Mouse (Mus musculus) cerebellum, adult (tissue): ENCODE results near the gene Gcc1.

Experiments used
- ATAC-seq: cut with Nextera tagmentation; 2 replicates; pipeline ENCODE4 v1.9.2; 2017; ENCODE audit warnings: mild to moderate bottlenecking, moderate library complexity, mixed read lengths; ENCODE audit not compliant: insufficient number of reproducible peaks, low FRiP score, low TSS enrichment

Gcc1 gene

GRCm38 (mm10) chr6:28423313-28423712, 4.9 kb downstream of the Gcc1 start, which contains the start of gene Arf5:
Gene Arf5 (plus strand): TSS chr6:28423560.
- peak; percentile 24; the same call in 1 of the 2 replicates for ATAC-seq

GRCm38 (mm10) chr6:28422651-28423290, 5.4 kb downstream of the Gcc1 start:
- ATAC-seq, result no peak

- peak; percentile 81 for ATAC-seq
These were observed 6.7 kb downstream of the Gcc1 start for GRCm38 (mm10) chr6:28421469-28422000.

GRCm38 (mm10) chr6:28420865-28421264, 7.3 kb downstream of the Gcc1 start:
- ATAC-seq, result no peak

GRCm38 (mm10) chr6:28420361-28420760, 7.8 kb downstream of the Gcc1 start:
- ATAC-seq, result no peak

- ATAC-seq, result no peak
These were observed 8.5 kb downstream of the Gcc1 start for GRCm38 (mm10) chr6:28419673-28420072.

- peak; percentile 21; the same call in 1 of the 2 replicates for ATAC-seq
These were observed 9.7 kb downstream of the Gcc1 start for GRCm38 (mm10) chr6:28418449-28418848.

GRCm38 (mm10) chr6:28416981-28417380, 11.2 kb downstream of the Gcc1 start:
- no peak for ATAC-seq

GRCm38 (mm10) chr6:28411236-28411635, 17.0 kb downstream of the Gcc1 start:
- ATAC-seq, result no peak

GRCm38 (mm10) chr6:28410053-28410452, 18.1 kb downstream of the Gcc1 start:
- ATAC-seq, result no peak

- ATAC-seq, result no peak
These were observed 28.4 kb downstream of the Gcc1 start for GRCm38 (mm10) chr6:28399791-28400190.

- ATAC-seq, result no peak
These were observed 29.5 kb downstream of the Gcc1 start for GRCm38 (mm10) chr6:28398726-28399125.

- no peak for ATAC-seq
These were observed 30.4 kb downstream of the Gcc1 start, which contains the start of gene Zfp800 for GRCm38 (mm10) chr6:28397681-28398203. Gene Zfp800 (minus strand): TSS chr6:28398005.

GRCm38 (mm10) chr6:28396853-28397457, 31.2 kb downstream of the Gcc1 start:
- ATAC-seq, result no peak

GRCm38 (mm10) chr6:28396051-28396852, 31.9 kb downstream of the Gcc1 start:
- ATAC-seq, result no peak

GRCm38 (mm10) chr6:28389038-28389437, 39.2 kb downstream of the Gcc1 start:
- no peak for ATAC-seq

GRCm38 (mm10) chr6:28385169-28385568, 43.0 kb downstream of the Gcc1 start:
- ATAC-seq, result no peak

GRCm38 (mm10) chr6:28381983-28382382, 46.2 kb downstream of the Gcc1 start:
- ATAC-seq, result no peak

- no peak for ATAC-seq
These were observed 58.1 kb downstream of the Gcc1 start for GRCm38 (mm10) chr6:28369966-28370683.

- no peak for ATAC-seq
These were observed 60.6 kb downstream of the Gcc1 start for GRCm38 (mm10) chr6:28367575-28367974.
